Mouse (Mus musculus) frontal cortex, postnatal 14 days (tissue): ENCODE measurements at regions not wholly inside any gene's neighbourhood (a gene's known extent, or its start where the extent isn't known, plus 50 kb on each side); places are given as distances from the start of the nearest gene placed in this dataset.
A peak's percentile ranks its signal among the peaks of the same experiment; 100 is the strongest.
"Not testable (repeated sequence)": the region's sequence is repeated elsewhere in the genome, so short reads cannot be mapped to it uniquely, and the experiment has no call there.

Experiments used
- DNase-seq, 2 experiments: peaks; one replicate each; pipeline ENCODE4 v3.0.0; 2022; ENCODE audit warnings: low spot score in 2 of 2

DNA sequence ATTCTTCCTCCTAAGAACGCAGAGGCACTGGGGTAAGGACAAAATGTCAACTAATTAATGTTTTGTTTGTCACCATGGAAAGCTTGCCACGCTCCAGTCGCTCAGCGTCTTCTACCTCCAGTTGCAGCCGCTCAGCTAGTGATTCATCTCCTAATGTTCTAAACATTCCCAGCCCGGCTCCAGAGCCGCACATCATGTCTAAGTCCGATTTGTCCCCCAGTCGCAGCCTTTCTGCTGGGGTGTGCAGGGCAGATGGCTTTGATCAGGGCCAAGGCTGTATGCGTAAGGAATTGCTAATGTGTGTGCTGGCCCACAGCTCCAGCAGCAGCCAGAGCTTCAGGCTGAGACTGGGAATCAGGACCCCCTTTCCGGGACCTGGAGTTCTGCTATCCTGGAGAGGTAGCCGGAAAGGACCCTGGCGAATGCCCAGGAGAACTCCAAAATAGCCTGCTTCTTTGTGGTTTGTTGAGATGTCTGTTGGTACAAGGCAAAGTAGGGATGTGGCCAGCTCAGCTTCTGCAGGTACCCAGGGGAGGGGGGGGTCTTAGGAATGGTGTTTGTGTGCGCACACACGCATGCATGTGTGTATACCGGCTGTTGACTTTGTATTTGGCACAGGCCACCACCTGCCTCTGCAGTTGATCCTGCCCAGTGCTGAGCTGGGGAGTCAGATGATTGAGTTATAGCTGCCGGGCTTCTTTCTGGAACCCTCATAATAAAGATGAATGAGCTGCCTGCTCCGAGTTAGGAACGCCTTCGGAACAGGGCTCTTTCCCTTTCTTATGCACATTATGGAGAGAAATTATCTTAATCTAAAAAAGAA lies 143.0 kb upstream of the Kcng1 start:
- DNase-seq, result no peak

DNA sequence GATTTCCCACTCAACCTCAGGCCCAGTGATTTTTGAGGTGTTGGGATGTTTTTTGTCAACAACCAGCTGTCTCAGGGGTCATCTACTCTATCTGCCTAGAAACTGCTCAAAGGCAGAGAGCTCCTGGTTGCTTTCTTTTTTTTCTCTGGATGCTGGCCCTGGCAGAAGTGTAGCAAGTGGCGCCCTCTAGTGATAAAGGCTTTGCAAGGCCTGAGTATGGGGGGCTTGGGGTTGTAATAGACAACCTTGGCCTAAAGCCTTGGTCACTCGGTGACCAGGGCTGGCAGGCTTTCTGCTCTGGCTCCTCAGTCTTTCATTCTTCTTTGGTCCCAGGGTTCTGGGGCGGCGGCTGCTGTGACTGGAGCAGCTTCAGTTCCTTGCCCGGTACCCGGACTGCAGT lies 142.0 kb upstream of the Kcng1 start:
- DNase-seq, result no peak

DNA sequence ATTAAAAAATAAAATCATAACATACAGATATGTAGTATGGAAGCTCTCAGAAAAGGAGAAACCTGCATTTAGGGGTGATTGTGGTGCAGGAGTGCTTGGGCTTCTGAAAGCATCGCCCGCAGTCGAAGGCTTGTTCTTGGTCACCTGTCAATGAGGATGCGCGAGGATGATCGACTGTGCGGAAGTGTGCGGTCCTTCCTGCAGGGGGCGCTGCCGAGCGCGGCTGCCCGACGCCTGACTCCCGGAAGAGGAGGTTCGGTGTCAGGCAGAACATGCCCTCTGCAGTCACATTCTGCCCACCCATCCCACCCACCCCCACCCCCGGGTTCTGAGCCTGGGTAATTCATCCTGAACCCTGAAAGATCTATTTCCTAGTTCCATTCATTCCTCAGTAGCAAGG lies 133.6 kb upstream of the Kcng1 start:
- DNase-seq, result no peak

DNA sequence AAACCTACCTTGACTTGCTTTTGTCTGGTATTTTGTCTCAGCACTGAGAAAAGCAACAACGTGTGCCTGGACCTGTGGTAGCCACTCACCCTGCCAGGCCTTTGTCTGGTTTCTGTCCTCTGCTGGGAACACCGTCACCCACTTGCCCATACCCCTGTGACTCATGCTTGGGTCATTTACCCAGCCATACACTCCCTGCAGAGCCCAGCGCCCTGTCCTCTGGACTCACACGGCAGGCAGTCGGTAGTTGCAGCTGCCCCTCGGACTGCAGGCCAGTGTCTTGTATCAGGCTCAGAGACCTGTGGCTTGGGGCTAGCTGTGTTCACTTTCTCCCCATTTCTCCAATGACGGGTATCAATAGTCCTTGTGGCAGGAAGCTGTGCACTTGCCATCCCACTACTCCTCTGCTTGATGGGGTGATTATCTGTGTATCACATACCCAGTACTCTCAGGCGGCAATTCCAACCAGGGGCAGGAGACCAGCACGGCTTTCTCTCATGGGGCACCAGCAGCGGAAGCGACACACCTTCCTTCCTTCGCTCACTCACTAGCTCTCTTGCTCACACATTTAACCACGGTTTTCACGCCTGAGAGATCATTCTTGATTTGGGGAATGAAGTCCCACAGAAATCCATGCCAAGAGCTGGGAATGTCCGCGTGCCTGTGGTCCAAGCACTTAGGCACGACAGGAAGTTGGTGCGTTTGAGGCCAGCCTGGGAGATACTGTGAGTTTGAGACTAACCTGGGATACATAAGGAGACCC lies 132.8 kb upstream of the Kcng1 start:
- DNase-seq, result no peak

DNA sequence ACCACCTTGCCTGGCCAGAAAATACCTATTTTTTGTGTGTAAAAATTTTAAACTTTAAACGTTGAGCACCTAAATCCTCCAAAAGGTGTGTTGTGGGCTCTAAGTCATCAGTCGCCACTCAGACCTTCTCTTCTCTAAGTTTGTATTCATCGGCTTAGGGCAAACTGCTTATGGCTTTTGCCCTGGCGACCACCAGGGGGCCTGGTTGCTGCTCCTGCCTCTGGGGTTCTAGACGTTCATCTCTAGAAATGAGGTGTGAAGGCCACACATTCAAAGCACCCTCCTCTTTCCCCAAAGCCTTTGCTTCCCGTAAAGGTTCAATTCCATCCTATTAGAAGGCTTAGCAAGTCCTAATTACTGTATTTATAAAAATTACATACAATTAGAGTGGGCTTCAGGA lies 131.3 kb upstream of the Kcng1 start:
- DNase-seq, result no peak

DNA sequence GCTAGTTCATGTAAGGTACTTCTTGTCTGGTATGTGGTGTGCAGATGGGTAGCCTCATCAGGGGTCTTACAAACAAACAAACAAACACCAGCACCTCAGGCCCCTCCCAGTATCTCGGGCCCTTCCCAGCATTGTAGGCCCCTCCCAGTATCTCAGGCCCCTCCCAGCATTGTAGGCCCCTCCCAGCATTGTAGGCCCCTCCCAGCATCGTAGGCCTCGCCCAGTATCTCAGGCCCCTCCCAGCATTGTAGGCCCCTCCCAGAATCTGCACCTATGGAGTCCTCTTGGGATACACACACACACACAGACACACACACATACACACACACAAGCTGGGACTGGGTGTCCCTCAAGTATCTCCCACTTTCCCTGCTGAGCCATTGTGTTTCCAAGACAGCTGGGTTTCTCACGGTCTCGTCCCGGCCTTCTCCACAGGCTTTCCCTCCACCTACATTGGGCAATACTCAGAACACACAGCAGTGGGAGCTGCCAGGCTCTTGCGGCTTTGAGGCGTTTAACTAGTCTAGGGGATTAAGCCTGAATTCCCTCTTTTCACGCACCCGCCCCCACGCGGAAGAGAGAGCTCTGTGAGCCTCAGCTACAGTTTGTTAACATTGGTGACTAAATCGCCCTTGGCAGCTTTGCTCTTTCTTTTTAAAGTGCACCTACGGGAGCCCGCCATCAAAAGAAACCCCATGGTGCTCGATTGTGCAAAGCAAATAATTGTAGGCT lies 121.4 kb upstream of the Kcng1 start:
- peak in 1 of 2 experiments; percentile 21 for DNase-seq

DNA sequence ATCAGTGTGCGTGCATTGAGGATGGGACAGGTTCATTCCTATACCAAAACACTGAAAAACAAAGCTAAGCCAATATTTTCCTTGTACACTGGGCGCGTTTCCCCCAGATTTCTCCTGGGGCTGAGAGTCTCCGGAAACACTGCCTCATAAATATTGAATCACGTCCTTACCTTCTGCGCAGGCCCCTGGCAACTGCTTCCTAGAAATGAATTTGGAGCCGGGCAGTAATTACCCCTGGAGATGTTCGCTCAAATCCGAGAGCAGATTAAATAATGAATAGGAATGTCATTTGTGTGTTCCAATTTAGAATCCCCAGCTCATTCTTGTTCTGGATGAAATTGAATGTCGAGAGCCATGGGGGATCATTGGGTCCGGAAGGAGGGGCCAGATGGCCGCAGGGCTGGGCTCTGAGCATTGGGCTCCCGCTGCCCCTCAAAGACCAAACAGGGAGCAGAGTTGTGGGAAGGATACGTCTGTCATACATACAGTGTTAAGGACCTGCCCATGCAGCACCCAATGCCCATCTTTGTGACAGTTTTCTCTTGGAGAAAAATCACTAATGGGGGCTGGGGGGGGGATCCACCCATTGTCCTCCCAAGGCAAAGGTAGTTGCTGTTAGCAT lies 117.7 kb upstream of the Kcng1 start:
- no peak for DNase-seq

DNA sequence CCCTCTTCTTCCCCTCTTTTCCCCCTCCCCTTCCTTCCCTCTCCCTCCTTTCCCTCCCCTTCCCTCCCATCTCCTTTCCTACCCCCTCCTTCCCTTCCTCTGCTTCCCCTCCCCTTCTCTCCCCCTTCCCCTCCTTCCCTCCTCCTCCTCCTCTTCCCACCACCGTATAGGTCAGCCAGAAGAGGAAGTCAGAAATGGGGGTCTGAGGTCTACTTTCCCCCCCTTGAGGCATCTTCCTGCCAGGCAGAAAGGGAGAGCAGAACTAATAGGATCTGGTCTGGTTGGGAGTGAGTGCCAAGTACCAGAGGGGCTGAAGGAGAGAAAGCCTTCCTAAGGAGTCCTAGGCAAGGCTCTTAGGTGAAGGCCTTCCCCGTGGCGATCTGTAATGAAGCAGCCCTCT lies 114.8 kb upstream of the Kcng1 start:
- DNase-seq, result no peak

DNA sequence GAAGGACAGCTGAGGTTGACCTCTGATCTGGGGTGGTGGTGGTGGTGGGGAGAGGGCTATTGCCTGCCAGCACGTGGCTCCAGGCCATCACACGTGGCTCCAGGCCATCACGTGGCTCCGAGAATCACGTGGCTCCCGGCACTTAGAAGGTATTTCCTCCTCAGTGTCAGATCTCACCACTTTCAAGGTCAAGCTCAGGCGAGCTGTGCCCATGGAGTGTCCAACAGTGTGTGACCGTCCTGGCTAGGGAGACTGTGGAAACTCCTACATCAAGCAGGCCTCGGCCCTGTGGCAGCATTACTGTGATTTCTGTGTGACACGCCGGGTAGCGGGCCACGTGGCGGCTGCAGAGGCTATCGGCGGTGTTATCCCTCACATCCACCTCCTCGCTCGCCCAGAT lies 111.8 kb upstream of the Kcng1 start:
- DNase-seq, result no peak

DNA sequence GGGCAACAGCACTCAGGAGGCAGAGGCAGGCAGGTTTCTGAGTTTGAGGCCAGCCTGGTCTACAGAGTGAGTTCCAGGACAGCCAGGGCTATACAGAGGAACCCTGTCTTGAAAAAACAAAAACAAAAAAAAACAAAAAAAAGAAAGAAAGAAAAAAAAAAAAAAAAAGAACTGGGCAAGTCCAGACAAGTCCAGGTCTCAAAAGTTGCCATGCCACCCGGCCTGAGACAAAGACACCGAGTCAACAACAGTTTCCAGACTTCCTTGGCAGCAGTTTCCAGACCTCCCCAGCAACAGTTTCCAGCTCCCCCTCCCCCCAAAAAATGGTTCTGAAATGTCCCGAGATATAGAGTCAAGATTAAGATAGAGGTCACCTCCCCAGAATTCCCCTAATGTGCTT lies 110.6 kb upstream of the Kcng1 start:
- DNase-seq, result not testable (repeated sequence)

DNA sequence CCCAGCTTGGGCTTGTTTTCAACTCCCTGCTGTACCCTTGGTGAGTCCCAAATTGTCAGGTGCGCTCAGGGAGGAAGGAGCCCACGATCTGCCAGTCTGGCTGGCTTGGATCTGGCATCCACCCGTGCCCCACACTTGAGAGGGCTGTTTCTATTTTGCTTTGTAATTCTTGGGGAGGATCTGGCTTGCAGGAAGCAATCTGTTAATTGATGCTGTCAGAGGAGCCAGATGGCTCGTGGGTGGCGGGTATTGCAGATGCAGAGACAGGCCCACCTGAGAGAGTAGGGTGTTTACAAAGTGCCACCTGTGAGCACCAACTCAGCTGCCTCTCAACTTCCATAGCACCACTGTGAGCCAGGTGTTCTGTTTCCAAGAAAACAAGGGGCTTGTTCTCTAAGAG lies 99.1 kb upstream of the Kcng1 start:
- peak; percentile 19 to 26 for DNase-seq

DNA sequence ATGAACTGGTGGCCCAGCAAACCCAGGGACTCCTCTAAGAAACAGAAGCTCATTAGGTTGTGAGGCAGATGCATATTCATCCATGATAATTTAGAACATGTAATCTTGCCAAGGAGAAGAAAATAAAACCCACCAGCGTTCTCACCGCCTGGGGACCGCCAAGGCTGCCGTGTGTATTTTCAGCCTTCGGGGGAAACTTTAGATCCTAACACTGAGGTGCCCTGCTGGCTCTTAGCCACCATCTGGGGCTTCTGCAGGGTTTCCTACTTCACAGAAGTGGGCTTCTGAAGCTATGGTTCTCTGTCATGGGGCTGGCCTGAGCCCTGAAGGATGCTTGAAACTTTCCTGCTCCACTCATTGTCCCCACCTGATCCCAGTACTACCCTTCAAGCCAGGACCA lies 90.8 kb upstream of the Kcng1 start:
- DNase-seq, result peak in 1 of 2 experiments; percentile 17

DNA sequence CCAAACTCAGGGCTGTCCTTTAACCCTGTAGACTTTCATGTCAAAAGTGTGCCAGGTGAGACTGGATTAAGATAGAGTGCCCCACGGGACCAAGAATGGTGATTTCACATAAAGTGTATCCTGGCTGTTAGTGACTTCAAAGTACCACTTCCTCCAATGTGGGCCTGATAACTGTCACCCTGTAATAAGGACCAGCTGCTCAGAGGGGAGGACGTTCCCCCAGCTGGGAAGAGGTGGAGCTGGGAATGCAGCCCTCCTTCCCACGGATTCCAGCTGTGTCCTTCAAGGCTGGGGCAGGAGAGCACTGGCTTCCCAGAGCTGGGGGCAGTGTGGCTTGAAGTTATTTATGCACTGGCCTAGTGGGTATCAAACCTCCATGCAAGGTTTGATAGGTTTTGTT lies 89.7 kb upstream of the Kcng1 start:
- DNase-seq, result no peak

DNA sequence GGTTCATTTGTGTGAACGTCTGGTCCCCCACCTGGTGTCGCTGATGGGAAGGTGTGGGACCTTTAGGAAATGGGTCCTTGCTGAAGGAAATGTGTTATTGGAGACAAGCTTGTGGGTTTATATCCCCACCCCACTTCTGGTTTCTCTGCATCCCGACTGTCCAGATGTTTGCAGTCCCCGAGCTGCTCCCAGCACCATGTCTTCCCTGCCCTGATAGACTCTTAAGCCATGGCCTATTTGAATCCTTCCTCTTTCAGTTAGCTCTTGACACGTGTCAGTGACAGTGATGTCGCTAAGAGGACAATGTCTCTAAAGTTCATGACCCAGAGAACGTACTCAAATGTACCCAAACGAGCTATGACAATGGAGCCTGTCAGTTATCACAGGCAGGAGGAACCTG lies 77.7 kb upstream of the Kcng1 start:
- no peak for DNase-seq

DNA sequence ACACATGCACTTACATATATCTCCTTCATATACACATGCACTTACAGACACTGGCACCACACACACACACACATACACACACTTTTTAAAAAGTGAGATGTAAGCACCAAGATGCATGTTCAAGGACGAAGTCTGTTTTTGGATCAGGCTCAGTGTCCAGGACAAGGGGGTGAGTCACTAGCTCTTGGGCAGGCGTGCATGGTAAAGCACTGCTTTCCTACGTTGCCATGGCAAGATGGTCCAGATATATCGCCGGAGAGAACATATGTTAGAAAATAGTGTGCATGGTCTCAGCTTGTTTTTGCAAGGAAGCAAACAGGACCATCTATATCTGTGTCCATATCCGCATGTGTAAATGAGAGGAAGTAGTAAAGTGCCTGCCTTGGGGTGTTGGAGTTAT lies 77.0 kb upstream of the Kcng1 start:
- peak in 1 of 2 experiments; percentile 27 for DNase-seq

DNA sequence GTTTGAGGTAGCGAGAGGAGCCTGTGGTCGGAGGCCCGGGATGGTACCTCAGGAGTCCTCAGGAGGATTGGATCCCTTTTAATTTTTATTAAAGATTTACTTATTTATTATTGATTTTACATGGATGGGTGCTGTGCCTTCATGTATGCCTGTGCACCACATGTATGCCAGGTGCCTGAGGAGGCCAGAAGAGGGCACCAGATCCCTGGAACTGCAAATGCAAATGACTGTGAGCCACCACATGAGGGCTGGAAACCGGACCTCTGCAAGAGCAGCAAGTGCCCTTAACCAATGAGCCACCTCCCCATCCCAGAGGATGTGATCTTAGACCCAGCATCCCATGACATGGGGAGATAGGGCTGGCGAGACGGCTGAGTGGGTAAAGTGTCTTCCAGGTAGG lies 76.3 kb upstream of the Kcng1 start:
- DNase-seq, result no peak

DNA sequence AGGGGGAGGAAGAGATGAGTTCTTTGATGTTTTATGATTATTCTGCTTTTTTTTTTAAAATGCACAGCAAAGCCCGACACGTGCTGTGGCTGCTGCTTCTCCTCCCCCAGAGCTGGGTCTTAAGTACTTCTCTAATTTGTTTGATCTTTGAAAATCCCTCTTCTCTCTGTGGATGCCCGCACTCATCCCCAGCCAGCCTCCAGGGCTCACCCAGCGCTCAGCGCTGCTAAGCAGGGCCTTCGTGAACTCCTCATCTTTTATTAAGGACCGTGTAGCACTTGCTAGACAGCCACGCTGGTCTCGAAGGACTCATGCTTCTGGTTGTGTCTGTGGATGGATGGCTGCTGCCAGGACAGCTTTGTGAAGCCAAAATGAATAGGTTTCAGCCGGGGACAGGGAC lies 72.9 kb upstream of the Kcng1 start:
- no peak for DNase-seq

DNA sequence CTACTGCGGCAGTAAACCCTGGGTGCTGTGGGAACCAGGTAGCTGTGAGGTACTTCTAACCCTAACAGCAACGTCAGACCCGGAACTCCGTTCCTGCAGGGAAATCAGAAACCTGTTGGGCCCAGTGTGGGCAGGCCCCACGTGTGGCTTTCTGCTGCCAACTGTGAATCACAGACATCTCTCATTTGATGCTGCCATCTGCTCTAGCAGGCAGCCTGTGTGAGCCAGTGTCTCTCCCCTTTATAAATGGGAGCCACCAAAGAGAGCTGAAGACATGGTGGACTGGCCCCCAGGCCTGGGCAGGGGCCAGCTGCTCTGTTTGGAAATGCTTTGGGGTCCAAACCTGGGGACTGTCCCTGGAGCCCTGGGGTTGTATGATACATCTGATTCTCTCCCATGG lies 71.1 kb upstream of the Kcng1 start:
- peak; percentile 47 to 58 for DNase-seq

DNA sequence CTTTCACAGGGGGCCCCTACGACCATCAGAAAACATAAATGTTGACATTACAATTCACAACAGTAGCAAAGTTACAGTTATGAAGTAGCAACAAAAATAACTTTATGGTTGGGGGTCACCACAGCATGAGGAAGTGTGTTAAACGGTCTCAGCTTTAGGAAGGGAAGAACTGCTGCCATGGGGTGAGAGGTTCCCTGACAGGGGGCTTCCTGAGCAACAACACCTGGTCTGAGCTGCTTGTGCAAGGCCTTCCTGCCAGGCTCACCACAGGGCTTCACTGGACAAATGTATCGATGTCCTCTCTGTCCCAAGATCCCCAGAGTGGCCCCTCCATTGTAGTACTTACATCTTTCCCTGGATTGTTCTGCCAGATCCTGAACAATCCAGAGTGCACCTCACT lies 70.7 kb upstream of the Kcng1 start:
- no peak for DNase-seq

DNA sequence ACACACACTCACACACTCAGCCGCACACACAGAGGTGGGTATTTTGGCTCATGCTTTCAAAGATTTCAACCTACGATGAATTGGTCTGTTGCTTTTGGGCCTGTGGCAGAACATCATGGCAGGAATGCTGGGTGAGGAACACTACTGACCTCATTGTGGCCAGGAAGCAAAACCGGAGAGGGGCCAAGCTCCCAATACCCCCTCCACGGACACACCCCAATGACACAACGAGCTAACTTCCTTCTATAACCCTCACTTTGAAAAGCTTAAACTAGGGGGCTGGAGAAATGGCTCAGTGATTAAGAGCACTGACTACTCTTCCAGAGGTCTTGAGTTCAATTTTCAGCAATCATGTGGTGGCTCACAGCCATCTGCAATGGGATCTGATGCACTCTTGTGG lies 63.8 kb upstream of the Kcng1 start:
- no peak for DNase-seq

DNA sequence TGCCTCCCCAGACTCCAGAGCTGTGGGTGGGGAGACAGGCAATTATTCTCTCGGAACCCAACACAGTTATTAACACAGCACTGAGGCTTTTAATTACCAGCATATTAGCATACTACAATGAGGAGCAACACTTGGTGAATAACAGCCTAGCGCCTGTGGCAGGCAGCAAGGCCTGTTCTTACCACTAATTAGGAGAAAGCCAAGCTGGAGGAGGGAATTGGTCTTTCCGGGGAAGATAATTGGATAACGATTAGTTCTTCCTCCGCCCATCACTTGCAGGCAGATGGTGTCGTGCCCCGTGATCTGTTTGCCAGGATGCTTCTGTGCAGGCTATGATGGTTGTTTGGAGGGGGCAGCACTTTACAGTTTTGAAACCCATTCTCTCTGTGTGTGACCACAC lies 62.2 kb upstream of the Kcng1 start:
- no peak for DNase-seq

DNA sequence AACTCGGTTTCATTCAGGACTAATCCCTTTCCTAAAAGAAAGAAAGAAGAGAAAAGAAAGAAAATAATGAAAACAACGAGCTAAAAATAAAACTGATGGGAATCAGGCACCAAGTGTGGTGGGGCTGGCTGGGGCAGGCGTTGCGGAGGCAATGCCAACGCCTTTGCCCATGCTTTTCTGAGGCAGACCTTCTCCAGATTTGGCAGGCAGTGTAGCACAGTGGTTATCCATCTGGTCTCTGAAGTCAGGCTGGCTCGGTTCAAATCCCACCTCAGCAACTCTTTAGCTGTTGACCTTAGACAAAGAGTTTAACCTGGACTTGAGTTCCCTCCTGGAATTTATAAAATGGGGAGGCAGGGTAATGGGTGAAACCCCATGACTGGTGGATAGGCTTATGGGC lies 57.3 kb upstream of the Kcng1 start:
- no peak for DNase-seq
